Mouse (Mus musculus) E14TG2a.4 (cell line): ENCODE measurements around the gene Ctdsp2.

Source experiments
- H3K27me3 ChIP-seq: 2 replicates; pipeline ENCODE4 v1.6.1; 2014; ENCODE audit warnings: low read length, control low read depth; ENCODE audit not compliant: insufficient read depth
- H3K36me3 ChIP-seq: 2 replicates; pipeline ENCODE4 v1.6.1; 2014; ENCODE audit warnings: low read length, control low read depth; ENCODE audit not compliant: insufficient read depth
- H3K4me1 ChIP-seq: replicated peaks from 2 replicates; pipeline ENCODE4 v1.6.1; 2014; ENCODE audit warnings: low read depth, low read length, control low read depth
- H3K4me3 ChIP-seq: replicated peaks from 2 replicates; pipeline ENCODE4 v1.5.1; 2014; ENCODE audit warnings: mild to moderate bottlenecking, low read length
- H3K9me3 ChIP-seq: 2 replicates; pipeline ENCODE4 v1.6.1; 2014; ENCODE audit warnings: low read length, control low read depth
- CTCF ChIP-seq: conservative IDR thresholded peaks from 2 replicates; pipeline ENCODE4 v1.5.1; 2014; ENCODE audit warnings: low read length
- NANOG ChIP-seq: IDR thresholded peaks from 2 replicates; pipeline ENCODE4 v1.6.1; 2014; ENCODE audit warnings: borderline replicate concordance, low read length, mixed read lengths
- POU5F1 ChIP-seq: IDR thresholded peaks from 2 replicates; pipeline ENCODE4 v1.6.1; 2014; ENCODE audit warnings: low read length, borderline replicate concordance

Gene Ctdsp2

DNA sequence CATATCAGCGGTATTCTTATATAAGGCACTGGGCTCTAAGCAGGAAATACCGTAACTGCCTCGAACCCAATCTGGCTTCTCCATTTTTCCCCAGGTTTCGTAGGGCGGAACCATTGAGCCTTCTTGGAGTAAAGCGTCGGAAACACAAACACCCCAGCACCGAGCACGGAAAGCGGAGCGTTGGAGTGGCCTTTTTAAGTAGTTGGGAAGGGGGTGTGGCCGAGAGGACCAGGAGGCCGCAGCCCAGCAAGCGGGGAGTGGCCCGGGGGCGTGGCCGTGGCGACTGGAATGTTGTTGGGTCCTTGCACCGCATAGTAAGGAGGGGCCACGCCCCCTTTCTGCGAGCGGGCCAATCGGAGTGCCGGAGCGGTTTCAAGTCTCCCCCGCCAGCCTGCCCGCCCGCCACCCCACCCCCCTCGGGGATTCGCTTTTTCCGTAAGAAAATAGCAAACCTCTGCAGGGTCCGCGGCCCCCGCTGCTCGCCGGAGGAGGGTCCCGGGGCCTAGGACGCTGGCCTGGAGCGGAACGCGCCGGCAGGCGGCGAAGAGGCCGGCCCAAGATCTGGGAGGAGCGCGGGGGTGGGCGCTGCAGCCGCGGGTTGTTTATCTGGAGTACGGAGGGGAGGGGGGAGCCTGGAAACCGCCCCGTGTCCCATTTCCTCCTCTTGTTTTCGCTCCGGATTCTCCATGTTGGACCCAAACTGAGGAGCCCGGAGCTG, at the start of gene Ctdsp2:
Gene Ctdsp2 (plus strand): TSS at position 441 of the 718 bp plus-strand sequence.
- H3K27me3 ChIP-seq: peaks cover 6% of the 10 kb centered on the region
- H3K9me3 ChIP-seq: no peaks in the 10 kb centered on the region
- H3K4me3 ChIP-seq: peak within 1 kb of the TSS; percentile 91
- peaks cover 17% of the 10 kb centered on the region for H3K36me3 ChIP-seq
- peaks cover 82% of the 10 kb centered on the region for H3K4me1 ChIP-seq
- TF ChIP-seq NANOG: no peak
- TF ChIP-seq CTCF: no peak
- TF ChIP-seq POU5F1: no peak

- Histone ChIP-seq H3K9me3 (no peaks in the 10 kb centered on the region), H3K4me1 (peaks cover 86% of the 10 kb centered on the region), H3K27me3 (peaks cover 11% of the 10 kb centered on the region), H3K4me3 (peak overlapping the region; percentile 81), H3K36me3 (no peaks in the 10 kb centered on the region)
- TF ChIP-seq CTCF (no peak), NANOG (no peak), POU5F1 (no peak)
These were observed 49.7 kb upstream of the Ctdsp2 start for GRCm38 (mm10) chr10:126928819-126929206.

DNA sequence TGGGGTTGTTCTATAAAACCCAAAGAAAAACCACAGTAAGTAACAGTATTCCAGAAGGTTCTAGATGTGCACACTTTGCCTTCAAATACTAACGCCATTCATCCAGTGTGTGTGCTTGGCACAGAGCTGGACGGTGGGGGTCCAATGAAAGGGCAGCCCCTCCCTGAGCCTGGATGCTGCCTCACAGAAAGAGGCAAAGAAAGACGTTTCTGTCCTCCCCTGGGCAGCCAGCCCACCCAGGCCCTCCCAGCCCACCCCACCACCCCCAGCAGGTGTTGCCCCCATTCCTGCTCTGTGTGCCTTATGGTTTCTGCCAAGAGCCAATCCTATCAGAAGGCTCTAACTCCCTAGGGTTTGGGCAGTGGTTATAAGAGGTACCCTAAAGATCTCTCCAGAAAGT, 49.0 kb upstream of the Ctdsp2 start:
- Histone ChIP-seq H3K4me3 (peak overlapping the region; percentile 81; the same call in 1 of the 2 replicates), H3K36me3 (no peaks in the 10 kb centered on the region), H3K4me1 (peaks cover 87% of the 10 kb centered on the region), H3K9me3 (no peaks in the 10 kb centered on the region), H3K27me3 (peaks cover 11% of the 10 kb centered on the region)
- TF ChIP-seq NANOG: no peak
- TF ChIP-seq POU5F1: no peak
- no peak for TF ChIP-seq CTCF

DNA sequence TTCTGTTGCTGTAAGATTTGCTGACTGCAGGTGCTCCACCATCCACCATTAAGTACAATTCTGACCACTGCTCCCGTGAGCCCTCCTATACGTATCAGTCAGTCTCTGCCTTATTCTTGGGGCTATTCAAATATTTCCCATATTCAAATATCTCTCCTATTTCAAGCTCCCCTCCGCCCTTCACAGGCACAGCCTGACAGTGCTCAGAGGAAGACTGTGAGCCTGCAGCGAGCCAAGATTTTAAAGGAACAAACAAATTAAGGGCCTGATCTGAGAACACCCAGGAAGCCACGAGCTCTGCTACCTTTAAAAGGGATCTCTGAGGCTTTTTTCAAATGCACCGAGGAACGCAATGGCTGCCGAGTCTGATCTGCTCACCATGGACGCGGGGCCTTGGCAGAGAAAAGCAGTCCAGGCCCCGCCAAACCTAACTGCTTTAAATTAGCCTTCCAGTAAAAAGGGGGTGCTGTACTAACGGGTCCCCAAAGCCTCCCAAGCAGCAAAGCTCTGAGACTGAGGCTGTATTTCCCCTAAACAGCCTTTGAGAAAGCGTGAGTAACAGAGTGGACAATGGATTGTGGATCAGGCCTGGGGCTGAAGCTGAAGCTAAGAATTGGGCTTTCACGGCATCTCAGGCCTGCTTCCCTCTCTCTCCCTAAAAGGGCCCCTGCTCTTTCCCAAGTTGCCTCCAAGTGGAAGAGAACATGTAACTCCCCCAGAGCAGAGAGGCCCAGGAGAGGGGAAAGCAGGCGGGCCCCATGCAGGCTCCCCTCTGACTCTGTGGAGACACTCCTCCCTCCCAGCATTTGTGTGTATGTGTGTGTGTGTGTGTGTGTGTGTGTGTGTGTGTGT, 48.0 kb upstream of the Ctdsp2 start:
- peak overlapping the region; percentile 41 for H3K4me3 ChIP-seq
- TF ChIP-seq NANOG (no peak), CTCF (no peak), POU5F1 (no peak)
- H3K27me3 ChIP-seq: peaks cover 11% of the 10 kb centered on the region
- H3K4me1 ChIP-seq: peaks cover 92% of the 10 kb centered on the region
- H3K36me3 ChIP-seq: no peaks in the 10 kb centered on the region
- no peaks in the 10 kb centered on the region for H3K9me3 ChIP-seq

DNA sequence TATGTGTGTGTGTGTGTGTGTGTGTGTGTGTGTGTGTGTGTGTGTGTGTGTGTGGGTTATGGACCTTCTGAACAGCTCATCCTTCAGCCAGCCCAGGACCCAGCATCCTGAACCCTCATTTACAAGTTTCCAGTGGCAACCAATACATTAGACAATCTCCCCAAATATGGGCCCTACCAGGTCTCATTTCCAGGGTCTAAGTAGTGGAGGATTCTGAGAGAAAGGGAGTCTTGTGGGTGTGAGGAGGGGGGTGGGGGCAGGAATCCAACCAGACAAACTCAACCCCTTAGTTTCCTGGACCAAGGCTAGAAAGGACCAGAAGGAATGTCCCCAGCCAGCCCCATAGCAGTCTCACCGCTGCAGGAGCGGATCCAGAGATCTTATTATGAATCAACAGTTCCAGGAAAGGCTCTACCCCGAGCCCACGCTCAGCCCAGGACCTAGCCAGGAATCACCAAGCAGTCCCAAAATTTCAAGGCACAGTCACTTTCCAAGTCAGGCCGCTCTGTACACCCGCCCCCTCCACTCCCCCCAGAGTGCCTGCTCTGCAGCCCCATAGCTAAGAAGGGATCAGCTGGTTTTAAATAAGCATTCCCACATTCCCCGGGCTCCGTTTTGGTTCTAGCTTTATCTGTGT, 47.3 kb upstream of the Ctdsp2 start:
- peaks cover 92% of the 10 kb centered on the region for H3K4me1 ChIP-seq
- peaks cover 11% of the 10 kb centered on the region for H3K27me3 ChIP-seq
- 0 out of 2 replicates have a peak overlapping the region, but pooled peaks have one; percentile 20 for H3K4me3 ChIP-seq
- H3K36me3 ChIP-seq: no peaks in the 10 kb centered on the region
- TF ChIP-seq NANOG (no peak), CTCF (no peak), POU5F1 (no peak)
- H3K9me3 ChIP-seq: no peaks in the 10 kb centered on the region

DNA sequence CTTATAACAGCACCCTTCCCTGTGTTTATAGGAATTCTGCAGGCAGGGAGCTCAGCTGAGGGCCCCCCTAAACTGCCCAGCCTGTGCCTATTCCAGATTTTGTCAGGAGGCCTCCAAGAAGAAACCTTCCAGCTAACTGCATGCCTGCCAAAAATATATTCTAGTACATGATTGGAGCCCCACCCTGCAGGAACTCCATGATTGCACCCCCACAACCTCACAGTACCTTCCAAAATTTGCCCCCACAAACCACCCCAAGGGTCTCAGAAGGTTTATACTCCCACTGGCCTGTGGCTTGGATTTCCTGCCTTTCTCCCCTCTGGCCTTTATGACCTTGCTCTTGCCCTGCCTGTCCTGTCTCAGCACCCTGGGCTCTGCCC, 46.8 kb upstream of the Ctdsp2 start:
- peaks cover 92% of the 10 kb centered on the region for H3K4me1 ChIP-seq
- peaks cover 11% of the 10 kb centered on the region for H3K27me3 ChIP-seq
- TF ChIP-seq POU5F1: no peak
- TF ChIP-seq CTCF: no peak
- no peak for TF ChIP-seq NANOG
- 0 out of 2 replicates have a peak overlapping the region, but pooled peaks have one; percentile 20 for H3K4me3 ChIP-seq
- no peaks in the 10 kb centered on the region for H3K9me3 ChIP-seq
- no peaks in the 10 kb centered on the region for H3K36me3 ChIP-seq

- no peak for TF ChIP-seq NANOG
- no peak for TF ChIP-seq POU5F1
- TF ChIP-seq CTCF: no peak
- Histone ChIP-seq H3K4me3 (peak overlapping the region; percentile 52), H3K27me3 (no peaks in the 10 kb centered on the region; the same call in 1 of the 2 replicates), H3K9me3 (peaks cover 12% of the 10 kb centered on the region), H3K4me1 (peaks cover 83% of the 10 kb centered on the region), H3K36me3 (no peaks in the 10 kb centered on the region)
These were observed 44.0 kb upstream of the Ctdsp2 start for GRCm38 (mm10) chr10:126934561-126934960.

GRCm38 (mm10) chr10:126935121-126935520, 43.4 kb upstream of the Ctdsp2 start:
- H3K27me3 ChIP-seq: no peaks in the 10 kb centered on the region; the same call in 1 of the 2 replicates
- peaks cover 78% of the 10 kb centered on the region for H3K4me1 ChIP-seq
- TF ChIP-seq NANOG: no peak
- TF ChIP-seq CTCF: no peak
- no peak for TF ChIP-seq POU5F1

More at GRCm38 (mm10) chr10:126935121-126935520, 43.4 kb upstream of the Ctdsp2 start:
- Histone ChIP-seq H3K4me3 (peak overlapping the region; percentile 52), H3K9me3 (peaks cover 12% of the 10 kb centered on the region), H3K36me3 (no peaks in the 10 kb centered on the region)
